Mouse (Mus musculus): ENCODE data around the gene Olfr1023.

DNA sequence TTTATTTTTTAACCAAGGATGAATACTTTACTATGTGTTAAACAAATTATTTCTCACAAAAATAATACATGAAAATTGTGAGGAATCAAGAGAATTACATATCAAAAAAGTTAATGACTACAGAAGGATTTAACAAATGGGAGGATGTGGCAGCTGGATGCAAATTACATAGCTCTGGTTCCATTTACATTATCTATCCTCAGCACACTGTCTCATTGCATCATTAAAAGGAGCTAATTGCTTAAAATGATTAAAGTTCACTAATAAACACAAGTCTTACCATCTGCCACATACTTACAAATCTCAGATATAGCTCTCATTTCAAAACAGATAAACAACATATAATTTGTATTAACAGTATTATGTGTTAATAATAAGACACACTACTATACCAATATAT is 27.8 kb downstream of the Olfr1023 start:
- TF ChIP-seq TAL1 (IDR thresholded peaks at IDR 0.05; ENCODE audit: low read length) (no peak), GATA1 (IDR thresholded peaks at IDR 0.05; ENCODE audit: low read length) (no peak)
